Mouse (Mus musculus): ENCODE measurements at regions not wholly inside any gene's neighbourhood (a gene's known extent, or its start where the extent isn't known, plus 50 kb on each side); places are given as distances from the start of the nearest gene placed in this dataset.

DNA sequence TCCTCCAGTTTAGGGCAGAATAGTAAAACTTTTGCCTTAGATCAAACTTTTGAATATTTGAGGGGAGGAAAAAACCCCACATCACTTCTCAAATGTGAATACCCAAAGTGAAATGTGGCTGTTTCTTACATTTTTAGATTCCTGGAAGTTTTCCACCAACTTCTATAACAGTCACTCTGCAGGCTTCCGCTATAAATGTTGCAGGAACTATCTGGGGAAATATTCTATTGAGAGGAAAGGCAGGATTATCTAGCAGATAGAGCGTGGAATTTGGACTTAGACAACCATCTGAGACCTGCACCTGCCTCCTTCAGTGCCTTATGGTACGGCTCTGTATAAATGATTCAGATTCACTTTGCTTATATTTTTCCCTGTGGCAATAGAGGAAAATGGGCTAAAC is 481.6 kb upstream of the Cdh6 start:
- H3K27me3 ChIP-seq (replicated peaks; ENCODE audit: control insufficient read depth, insufficient read depth, low read length): no peaks in the 10 kb centered on the region
- TF ChIP-seq POLR2A (IDR thresholded peaks at IDR 0.05; ENCODE audit: low read depth, low read length): no peak
- TF ChIP-seq CTCF (conservative IDR thresholded peaks at IDR 0.05; ENCODE audit: insufficient read depth, insufficient read length, low read depth, low read length): no peak
- 75% methylated on average over 3 of the region's 3 CpGs for WGBS

DNA sequence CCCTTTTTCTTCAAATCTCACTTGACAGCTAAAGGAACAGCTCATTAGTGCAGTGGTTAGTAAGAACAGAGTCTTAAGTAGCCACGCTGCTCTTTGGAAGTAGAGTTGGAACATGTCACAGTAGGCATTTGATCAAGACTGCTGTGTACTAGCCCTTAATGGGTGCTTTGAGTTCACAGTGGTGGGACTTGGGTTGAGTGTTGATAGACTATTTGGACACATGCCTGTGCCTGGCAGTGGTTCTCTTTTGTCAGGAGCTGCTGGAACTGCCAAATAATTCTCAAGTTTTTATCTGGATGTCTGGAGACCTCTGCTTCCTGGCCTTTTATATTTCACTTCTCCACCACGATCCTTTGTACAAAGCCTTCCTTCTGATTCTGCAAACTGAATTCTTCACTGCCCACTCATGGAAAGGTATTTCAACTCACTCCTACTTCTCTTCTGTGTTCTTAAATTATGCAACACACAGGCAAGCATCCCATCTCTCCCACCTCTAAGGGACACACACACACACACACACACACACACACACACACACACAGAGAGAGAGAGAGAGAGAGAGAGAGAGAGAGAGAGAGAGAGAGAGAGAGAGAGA is 462.0 kb upstream of the Cdh6 start:
- 76% methylated on average over 2 of the region's 2 CpGs for WGBS
- Histone ChIP-seq H3K27ac (ENCODE audit: insufficient read depth, low read depth, low read length) (no peak overlapping the region), H3K4me3 (ENCODE audit: insufficient read depth, low read depth, low read length) (no peak overlapping the region), H3K27me3 (replicated peaks; ENCODE audit: control insufficient read depth, insufficient read depth, low read length) (no peaks in the 10 kb centered on the region), H3K4me1 (ENCODE audit: control insufficient read depth, insufficient read depth, low read length) (no peaks in the 10 kb centered on the region), H3K36me3 (ENCODE audit: control insufficient read depth, insufficient read depth, low read length) (no peaks in the 10 kb centered on the region)
- DNase-seq: no peak
- TF ChIP-seq CTCF (conservative IDR thresholded peaks at IDR 0.05; ENCODE audit: insufficient read depth, insufficient read length, low read depth, low read length): no peak
- no peak for TF ChIP-seq POLR2A (IDR thresholded peaks at IDR 0.05; ENCODE audit: low read depth, low read length)

More for the DNA sequence above, 481.6 kb upstream of the Cdh6 start:
- H3K27ac ChIP-seq (ENCODE audit: insufficient read depth, low read depth, low read length): no peak overlapping the region
- H3K4me3 ChIP-seq (ENCODE audit: insufficient read depth, low read depth, low read length): no peak overlapping the region
- no peak for DNase-seq
- H3K36me3 ChIP-seq (ENCODE audit: control insufficient read depth, insufficient read depth, low read length): no peaks in the 10 kb centered on the region
- H3K4me1 ChIP-seq (ENCODE audit: control insufficient read depth, insufficient read depth, low read length): no peaks in the 10 kb centered on the region

DNA sequence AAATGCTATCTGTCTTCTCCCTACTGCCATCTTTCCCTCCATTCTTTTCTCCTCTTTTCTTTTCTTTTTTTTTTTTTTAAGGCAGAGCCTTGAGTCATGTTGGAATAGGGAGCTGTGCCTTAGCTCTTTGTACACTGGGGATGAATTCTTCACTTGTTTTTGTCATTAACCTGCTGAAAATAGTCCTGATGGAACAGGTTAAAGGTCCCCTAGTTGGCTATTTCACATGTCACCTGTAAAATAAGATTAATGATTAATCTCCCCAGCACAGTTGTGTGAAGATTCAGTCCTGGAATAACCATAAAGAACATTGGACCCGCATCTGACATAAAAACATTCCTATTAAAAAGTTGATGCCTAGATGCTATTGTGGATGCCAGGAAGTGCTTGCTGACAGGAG is 428.7 kb upstream of the Cdh6 start:
- peak; percentile 40 for DNase-seq
- no peaks in the 10 kb centered on the region for H3K36me3 ChIP-seq (ENCODE audit: control insufficient read depth, insufficient read depth, low read length)
- no peaks in the 10 kb centered on the region; the same call in 1 of the 2 replicates for H3K4me1 ChIP-seq (ENCODE audit: control insufficient read depth, insufficient read depth, low read length)
- H3K4me3 ChIP-seq (ENCODE audit: insufficient read depth, low read depth, low read length): no peak overlapping the region
- H3K27me3 ChIP-seq (replicated peaks; ENCODE audit: control insufficient read depth, insufficient read depth, low read length): no peaks in the 10 kb centered on the region
- no peak for TF ChIP-seq POLR2A (IDR thresholded peaks at IDR 0.05; ENCODE audit: low read depth, low read length)
- TF ChIP-seq CTCF (conservative IDR thresholded peaks at IDR 0.05; ENCODE audit: insufficient read depth, insufficient read length, low read depth, low read length): no peak
- 37% methylated on average over 1 of the region's 1 CpGs for WGBS
- H3K27ac ChIP-seq (ENCODE audit: insufficient read depth, low read depth, low read length): no peak overlapping the region

DNA sequence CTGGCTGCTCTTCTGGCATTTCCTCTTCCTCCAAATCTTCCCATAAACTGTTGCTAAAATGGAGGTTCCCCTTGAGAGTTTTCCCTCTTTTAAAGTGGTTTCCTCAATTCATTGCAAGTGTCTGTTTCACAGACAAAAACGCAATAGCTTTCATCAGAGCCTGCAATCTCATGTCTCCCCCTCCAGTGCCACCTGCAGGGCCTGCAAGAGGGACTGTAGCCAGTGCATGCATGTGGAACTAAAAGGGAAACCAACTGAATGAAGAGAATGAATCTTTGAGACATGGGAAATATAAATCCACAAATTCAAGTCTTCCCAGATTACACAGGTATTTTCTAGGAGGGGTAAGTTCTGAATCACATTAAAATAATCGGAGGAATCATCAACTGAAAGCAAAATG is 424.4 kb upstream of the Cdh6 start:
- Histone ChIP-seq H3K27me3 (replicated peaks; ENCODE audit: control insufficient read depth, insufficient read depth, low read length) (no peaks in the 10 kb centered on the region), H3K4me3 (ENCODE audit: insufficient read depth, low read depth, low read length) (no peak overlapping the region), H3K36me3 (ENCODE audit: control insufficient read depth, insufficient read depth, low read length) (no peaks in the 10 kb centered on the region), H3K4me1 (ENCODE audit: control insufficient read depth, insufficient read depth, low read length) (no peaks in the 10 kb centered on the region; the same call in 1 of the 2 replicates), H3K27ac (ENCODE audit: insufficient read depth, low read depth, low read length) (no peak overlapping the region)
- 59% methylated on average over 2 of the region's 2 CpGs for WGBS
- DNase-seq: no peak
- TF ChIP-seq CTCF (conservative IDR thresholded peaks at IDR 0.05; ENCODE audit: insufficient read depth, insufficient read length, low read depth, low read length): no peak

DNA sequence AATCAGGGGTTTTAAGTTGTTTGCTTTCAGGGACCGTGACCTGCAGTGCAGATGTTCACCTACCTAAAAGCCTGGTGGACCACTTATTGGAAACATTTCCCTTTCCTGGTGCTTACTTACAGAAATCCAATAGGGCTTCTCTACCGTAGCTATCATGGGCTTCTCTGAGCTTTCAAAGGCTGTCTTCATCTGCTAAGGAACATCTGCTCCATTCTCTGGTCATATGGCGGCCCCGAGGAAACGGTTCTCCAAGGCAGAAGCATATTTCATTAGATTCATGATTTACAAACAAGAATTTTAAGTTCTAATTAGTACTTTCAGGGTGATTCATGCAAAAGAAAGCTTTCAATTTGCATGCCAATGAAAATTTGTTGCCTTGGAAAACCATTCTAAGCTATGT is 420.3 kb upstream of the Cdh6 start:
- Histone ChIP-seq H3K4me3 (ENCODE audit: insufficient read depth, low read depth, low read length) (no peak overlapping the region), H3K27me3 (replicated peaks; ENCODE audit: control insufficient read depth, insufficient read depth, low read length) (no peaks in the 10 kb centered on the region), H3K27ac (ENCODE audit: insufficient read depth, low read depth, low read length) (no peak overlapping the region), H3K4me1 (ENCODE audit: control insufficient read depth, insufficient read depth, low read length) (no peaks in the 10 kb centered on the region), H3K36me3 (ENCODE audit: control insufficient read depth, insufficient read depth, low read length) (no peaks in the 10 kb centered on the region)
- TF ChIP-seq CTCF (conservative IDR thresholded peaks at IDR 0.05; ENCODE audit: insufficient read depth, insufficient read length, low read depth, low read length) (no peak), POLR2A (IDR thresholded peaks at IDR 0.05; ENCODE audit: low read depth, low read length) (no peak)
- no peak for DNase-seq
- 60% methylated on average over 5 of the region's 5 CpGs for WGBS

DNA sequence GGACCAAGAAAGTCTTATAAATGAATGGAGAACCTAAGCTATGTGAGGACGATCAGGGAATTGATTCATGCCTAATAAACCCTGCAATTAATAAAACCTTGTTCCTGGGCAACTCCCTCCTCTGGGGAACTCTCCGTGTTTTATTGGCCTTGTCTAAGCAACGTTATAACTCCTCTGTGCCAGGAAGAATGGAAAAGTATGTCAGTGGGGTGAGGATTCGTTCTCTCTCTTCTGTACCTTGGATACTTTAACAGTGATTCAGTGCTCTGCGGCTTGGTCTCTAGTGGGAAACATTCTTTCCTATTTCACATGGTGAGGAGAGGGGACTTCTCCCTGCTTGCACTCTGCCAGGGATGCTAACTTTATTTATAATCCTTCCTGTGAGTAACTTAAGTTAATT is 417.4 kb upstream of the Cdh6 start:
- Histone ChIP-seq H3K27me3 (replicated peaks; ENCODE audit: control insufficient read depth, insufficient read depth, low read length) (no peaks in the 10 kb centered on the region), H3K4me3 (ENCODE audit: insufficient read depth, low read depth, low read length) (no peak overlapping the region), H3K4me1 (ENCODE audit: control insufficient read depth, insufficient read depth, low read length) (no peaks in the 10 kb centered on the region), H3K36me3 (ENCODE audit: control insufficient read depth, insufficient read depth, low read length) (no peaks in the 10 kb centered on the region), H3K27ac (ENCODE audit: insufficient read depth, low read depth, low read length) (no peak overlapping the region)
- TF ChIP-seq CTCF (conservative IDR thresholded peaks at IDR 0.05; ENCODE audit: insufficient read depth, insufficient read length, low read depth, low read length) (no peak), POLR2A (IDR thresholded peaks at IDR 0.05; ENCODE audit: low read depth, low read length) (no peak)
- DNase-seq: no peak
- 29% methylated on average over 5 of the region's 5 CpGs for WGBS

DNA sequence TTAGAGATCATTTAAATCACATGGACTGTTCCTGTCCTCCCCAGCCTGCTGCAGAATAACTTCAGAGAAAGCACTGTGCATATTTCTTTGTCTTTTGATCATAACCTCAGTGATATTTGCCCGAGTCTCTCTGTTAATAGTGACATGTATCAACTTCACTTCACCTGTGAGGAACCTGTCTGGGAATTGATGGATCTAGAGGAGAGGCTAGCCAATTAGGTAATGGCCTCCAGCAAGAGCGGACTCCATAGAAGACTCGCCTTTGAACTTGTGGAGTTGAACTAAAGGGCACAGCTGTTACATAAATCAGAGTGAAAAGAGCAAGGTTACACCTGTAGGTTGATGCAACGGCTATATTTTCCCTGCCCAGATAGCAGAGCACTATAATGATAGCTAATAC is 409.8 kb upstream of the Cdh6 start:
- H3K27me3 ChIP-seq (replicated peaks; ENCODE audit: control insufficient read depth, insufficient read depth, low read length): no peaks in the 10 kb centered on the region
- DNase-seq: no peak
- no peak overlapping the region for H3K4me3 ChIP-seq (ENCODE audit: insufficient read depth, low read depth, low read length)
- WGBS: 30% methylated on average over 4 of the region's 4 CpGs
- no peak overlapping the region for H3K27ac ChIP-seq (ENCODE audit: insufficient read depth, low read depth, low read length)
- H3K36me3 ChIP-seq (ENCODE audit: control insufficient read depth, insufficient read depth, low read length): no peaks in the 10 kb centered on the region
- TF ChIP-seq POLR2A (IDR thresholded peaks at IDR 0.05; ENCODE audit: low read depth, low read length) (no peak), CTCF (conservative IDR thresholded peaks at IDR 0.05; ENCODE audit: insufficient read depth, insufficient read length, low read depth, low read length) (no peak)
- H3K4me1 ChIP-seq (ENCODE audit: control insufficient read depth, insufficient read depth, low read length): no peaks in the 10 kb centered on the region

Data from kidney, adult 2 months (tissue).